Mouse (Mus musculus) ES-E14 (cell line): Measurements from ENCODE around the gene Nars2. TPM values are rescaled to one million over a fixed set of nuclear protein-coding genes. Genes with fewer than 3 reads are reported as not detected.

Source experiments
- DNase-seq: peaks from one replicate; pipeline ENCODE4 v3.0.0-alpha.2; 2013; ENCODE audit warnings: low read depth, low spot score
- H3K27ac ChIP-seq: 2 replicates; pipeline ENCODE4 v1.5.1; 2012; ENCODE audit warnings: low read depth, mild to moderate bottlenecking, low read length, moderate library complexity, mixed read lengths; ENCODE audit not compliant: poor library complexity, insufficient read depth, severe bottlenecking
- H3K36me3 ChIP-seq: 2 replicates; pipeline ENCODE4 v1.6.1; 2012; ENCODE audit warnings: mild to moderate bottlenecking, low read length, moderate library complexity, mixed read lengths; ENCODE audit not compliant: control insufficient read depth, poor library complexity, insufficient read depth, severe bottlenecking
- H3K4me1 ChIP-seq, 2 experiments: fragments of 150-350 bp in 1 of 2; sonication (generic) in 1 of 2; 2 replicates each; pipeline ENCODE4 v1.6.1; 2012; ENCODE audit warnings: low read length in 2 of 2, mild to moderate bottlenecking in 1 of 2, mixed read lengths in 1 of 2; ENCODE audit not compliant: control insufficient read depth in 2 of 2, insufficient read depth in 2 of 2, poor library complexity in 1 of 2
- H3K4me3 ChIP-seq, 2 experiments: fragments of 150-350 bp in 1 of 2; sonication (generic) in 1 of 2; 2 replicates each; pipeline ENCODE4 v1.5.1; 2012; ENCODE audit warnings: low read length in 2 of 2, low read depth in 1 of 2, mild to moderate bottlenecking in 1 of 2, mixed read lengths in 1 of 2; ENCODE audit not compliant: insufficient read depth in 1 of 2, poor library complexity in 1 of 2, severe bottlenecking in 1 of 2
- H3K9ac ChIP-seq: 2 replicates; pipeline ENCODE4 v1.6.1; 2012; ENCODE audit warnings: low read depth, mild to moderate bottlenecking, low read length, mixed read lengths; ENCODE audit not compliant: poor library complexity, insufficient read depth, severe bottlenecking
- H3K9me3 ChIP-seq: fragments of 150-350 bp; sonication (generic); 2 replicates; pipeline ENCODE4 v1.6.1; 2012; ENCODE audit warnings: low read depth, mild to moderate bottlenecking, low read length; ENCODE audit not compliant: control insufficient read depth, insufficient read depth
- CHD2 ChIP-seq: IDR thresholded peaks from 2 replicates; pipeline ENCODE4 v1.6.1; 2014; ENCODE audit warnings: mild to moderate bottlenecking, low read depth, low read length, inconsistent platforms
- HCFC1 ChIP-seq: IDR thresholded peaks from 2 replicates; pipeline ENCODE4 v1.6.1; 2012; ENCODE audit warnings: low read length, inconsistent platforms, borderline replicate concordance; ENCODE audit not compliant: insufficient read depth
- MAFK ChIP-seq: IDR thresholded peaks from 2 replicates; pipeline ENCODE4 v1.6.1; 2014; ENCODE audit warnings: mild to moderate bottlenecking, low read depth, low read length, inconsistent platforms; ENCODE audit not compliant: insufficient read depth
- ZC3H11A ChIP-seq: IDR thresholded peaks from 2 replicates; pipeline ENCODE4 v1.6.1; 2012; ENCODE audit warnings: low read depth, mild to moderate bottlenecking, inconsistent platforms, low read length, borderline replicate concordance
- ZNF384 ChIP-seq: IDR thresholded peaks from 2 replicates; pipeline ENCODE4 v1.6.1; 2012; ENCODE audit warnings: low read depth, low read length, inconsistent platforms
- in situ Hi-C, 2 experiments: fragments of 600-800 bp; cut with MboI; formaldehyde crosslinking; loops; one replicate each; pipeline ENCODE4 v1.15.1; 2025; ENCODE audit warnings: low sequenced_read_pairs in 2 of 2, inconsistent platforms in 1 of 2; ENCODE audit not compliant: unreplicated experiment in 2 of 2
- total RNA-seq: library from RNA; depleted of rRNA; stranded (reverse); fragments of 300-350 nt; gene quantifications from 2 replicates; pipeline ENCODE4 v1.2.3, GENCODE M21; 2012

The Nars2 gene
- total RNA-seq, 1 experiment, result 9.0 TPM

- no peaks in the 10 kb centered on the region for H3K9me3 ChIP-seq
- DNase-seq, result no peak
- peaks cover 4% of the 10 kb centered on the region; the same call in 1 of the 2 replicates for H3K36me3 ChIP-seq
- H3K9ac ChIP-seq, result no peak overlapping the region
- no peak overlapping the region for H3K4me3 ChIP-seq
- in situ Hi-C loops, result loop anchor here (10.0 to 25.0 kb wide), 4 partner anchors 110 to 1043 kb away; no protein-coding TSS in a partner anchor
- no peak overlapping the region for H3K27ac ChIP-seq
- H3K4me1 ChIP-seq, result peaks cover 0 to 14% of the 10 kb centered on the region in 2 experiments; a peak in 2 of 4 replicates
- TF ChIP-seq ZC3H11A (no peak), MAFK (no peak), ZNF384 (no peak), HCFC1 (no peak), CHD2 (no peak)
These were observed 46.4 kb upstream of the Nars2 start for GRCm38 (mm10) chr7:96904936-96905335.

- Histone ChIP-seq H3K9ac (no peak overlapping the region), H3K9me3 (no peaks in the 10 kb centered on the region), H3K36me3 (peaks cover 4% of the 10 kb centered on the region; the same call in 1 of the 2 replicates), H3K4me1 (peaks cover 0 to 11% of the 10 kb centered on the region in 2 experiments; a peak in 2 of 4 replicates), H3K4me3 (no peak overlapping the region), H3K27ac (no peak overlapping the region)
- TF ChIP-seq HCFC1 (no peak), ZC3H11A (no peak), ZNF384 (no peak), MAFK (no peak), CHD2 (no peak)
- no peak for DNase-seq
- in situ Hi-C loops, result loop anchor here (10.0 to 25.0 kb wide), 4 partner anchors 111 to 1043 kb away; no protein-coding TSS in a partner anchor
These were observed 45.9 kb upstream of the Nars2 start for GRCm38 (mm10) chr7:96905422-96905821.

GRCm38 (mm10) chr7:96906216-96906615 lies 45.1 kb upstream of the Nars2 start:
- no peak for DNase-seq
- in situ Hi-C loops, result loop anchor here (10.0 to 25.0 kb wide), 4 partner anchors 111 to 1044 kb away; no protein-coding TSS in a partner anchor
- H3K36me3 ChIP-seq, result peaks cover 4% of the 10 kb centered on the region; the same call in 1 of the 2 replicates
- H3K9ac ChIP-seq, result no peak overlapping the region
- no peak overlapping the region for H3K4me3 ChIP-seq
- H3K4me1 ChIP-seq, result peaks cover 0 to 11% of the 10 kb centered on the region in 2 experiments; a peak in 2 of 4 replicates
- no peaks in the 10 kb centered on the region for H3K9me3 ChIP-seq
- no peak overlapping the region for H3K27ac ChIP-seq
- TF ChIP-seq CHD2 (no peak), ZNF384 (no peak)

GRCm38 (mm10) chr7:96907971-96908680 lies 43.2 kb upstream of the Nars2 start:
- H3K4me1 ChIP-seq, result peaks cover 0 to 8% of the 10 kb centered on the region in 2 experiments; a peak in 2 of 4 replicates
- H3K27ac ChIP-seq, result no peak overlapping the region
- DNase-seq, result no peak
- no peak for TF ChIP-seq ZC3H11A
- TF ChIP-seq HCFC1, result no peak
- TF ChIP-seq ZNF384, result no peak
- no peak for TF ChIP-seq MAFK
- peaks cover 4% of the 10 kb centered on the region; the same call in 1 of the 2 replicates for H3K36me3 ChIP-seq
- H3K9me3 ChIP-seq, result no peaks in the 10 kb centered on the region
- H3K9ac ChIP-seq, result no peak overlapping the region
- in situ Hi-C loops, result loop anchor here (10.0 to 25.0 kb wide), 4 partner anchors 113 to 1046 kb away; no protein-coding TSS in a partner anchor
- H3K4me3 ChIP-seq, result no peak overlapping the region
